Mouse (Mus musculus): ENCODE data around the gene Sdhd.

- TF ChIP-seq CTCF (IDR thresholded peaks at IDR 0.05; ENCODE audit: low read depth) (peak; percentile 54), EP300 (IDR thresholded peaks at IDR 0.05; ENCODE audit: low read depth) (no peak)
These were observed 10.1 kb downstream of the Sdhd start for GRCm38 (mm10) chr9:50593544-50593943.
